Mouse (Mus musculus): ENCODE measurements around the gene Dus3l. TPM values are rescaled to one million over a fixed set of nuclear protein-coding genes. Genes with fewer than 3 reads are reported as not detected.

The Dus3l gene
- polyA plus RNA-seq, 1 experiment from 2014 or later: 12.5 TPM

DNA sequence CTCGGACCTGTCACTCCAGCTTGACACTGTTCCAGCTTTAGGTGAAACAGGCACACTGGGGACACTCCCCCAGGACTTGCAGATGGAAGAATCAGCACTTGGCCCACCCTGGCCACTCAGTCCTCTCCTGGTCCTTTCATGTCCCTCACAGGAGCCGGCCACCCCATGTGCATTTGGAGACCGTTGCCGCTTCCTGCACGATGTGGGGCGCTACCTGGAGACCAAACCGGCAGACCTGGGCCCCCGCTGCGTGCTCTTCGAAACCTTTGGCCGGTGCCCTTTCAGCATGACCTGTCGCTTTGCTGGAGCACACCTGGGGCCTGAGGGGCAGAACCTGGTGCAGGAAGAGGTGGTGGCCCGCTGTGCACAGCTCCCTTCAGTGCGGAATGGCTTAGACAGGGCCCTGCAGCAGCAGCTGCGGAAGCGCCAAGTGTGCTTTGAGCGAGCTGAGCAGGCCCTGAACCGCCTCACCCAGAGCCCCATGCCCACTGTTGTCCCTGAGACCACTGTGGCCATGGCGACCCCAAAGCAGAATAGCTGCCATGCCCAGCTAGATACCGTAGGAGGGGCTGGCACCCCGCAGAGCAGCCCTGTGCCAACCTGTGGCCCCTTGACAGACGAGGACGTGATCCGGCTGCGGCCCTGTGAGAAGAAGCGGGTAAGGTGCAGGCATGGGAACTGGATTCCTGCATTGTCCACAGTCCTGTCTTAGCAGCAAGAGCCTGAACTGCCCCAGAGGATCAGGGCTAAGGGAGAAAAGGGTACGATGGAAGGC, 2.3 kb downstream of the Dus3l start:
- ATAC-seq (ENCODE audit: insufficient read depth): no peak
- Histone ChIP-seq H3K27me3 (no peaks in the 10 kb centered on the region), H3K9me3 (replicated peaks) (no peaks in the 10 kb centered on the region), H3K9ac (no peak overlapping the region), H3K4me2 (no peak overlapping the region), H3K36me3 (replicated peaks) (peaks cover 39% of the 10 kb centered on the region), H3K4me3 (replicated peaks) (no peak overlapping the region), H3K4me1 (replicated peaks) (peaks cover 31% of the 10 kb centered on the region), H3K27ac (replicated peaks) (no peak overlapping the region)
- WGBS (ENCODE audit: insufficient replicate concordance): 88% methylated on average over 27 of the region's 27 CpGs

DNA sequence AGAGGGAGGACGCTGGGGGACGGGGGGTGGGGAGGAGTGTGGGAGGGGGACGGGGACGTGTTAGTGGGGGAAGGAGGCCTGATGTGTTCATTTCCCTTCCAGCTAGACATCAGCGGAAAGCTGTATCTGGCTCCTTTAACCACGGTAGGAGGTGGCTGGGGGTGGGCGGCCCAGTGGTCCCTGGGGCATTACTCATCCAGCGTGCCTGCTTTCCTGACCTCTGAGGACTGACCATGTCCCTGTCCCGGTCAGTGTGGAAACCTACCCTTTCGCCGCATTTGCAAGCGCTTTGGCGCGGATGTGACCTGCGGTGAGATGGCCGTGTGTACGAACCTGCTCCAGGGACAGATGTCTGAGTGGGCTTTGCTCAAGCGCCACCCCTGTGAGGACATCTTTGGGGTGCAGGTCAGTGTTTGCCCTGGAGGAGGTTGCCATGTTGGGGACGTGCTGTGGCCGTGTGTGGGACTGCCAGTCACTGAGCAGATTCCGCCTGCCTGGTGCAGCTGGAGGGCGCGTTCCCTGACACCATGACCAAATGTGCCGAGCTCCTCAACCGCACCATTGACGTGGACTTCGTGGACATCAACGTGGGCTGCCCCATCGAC, 3.1 kb downstream of the Dus3l start:
- Histone ChIP-seq H3K9ac (no peak overlapping the region), H3K4me3 (replicated peaks) (no peak overlapping the region), H3K36me3 (replicated peaks) (peaks cover 39% of the 10 kb centered on the region), H3K9me3 (replicated peaks) (no peaks in the 10 kb centered on the region), H3K4me2 (no peak overlapping the region), H3K4me1 (replicated peaks) (peaks cover 24% of the 10 kb centered on the region), H3K27me3 (no peaks in the 10 kb centered on the region), H3K27ac (replicated peaks) (no peak overlapping the region)
- no peak for ATAC-seq (ENCODE audit: insufficient read depth)
- WGBS (ENCODE audit: insufficient replicate concordance): 87% methylated on average over 29 of the region's 29 CpGs

DNA sequence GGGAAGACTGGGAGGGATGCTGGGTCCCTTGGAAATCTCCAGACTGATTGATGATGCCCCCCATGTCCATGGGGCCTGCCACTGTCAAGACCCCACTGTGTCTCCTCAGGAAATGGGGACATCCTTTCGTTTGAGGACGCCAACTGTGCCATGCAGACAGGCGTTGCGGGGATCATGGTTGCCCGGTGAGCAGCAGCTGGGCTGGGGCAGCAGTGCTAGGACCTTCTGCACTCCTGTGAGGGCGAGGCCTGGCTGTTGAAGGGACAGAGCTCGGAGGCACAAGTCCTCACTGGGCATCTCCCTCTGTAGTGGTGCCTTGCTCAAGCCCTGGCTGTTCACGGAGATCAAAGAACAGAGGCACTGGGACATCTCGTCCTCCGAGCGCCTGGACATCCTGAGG, 4.4 kb downstream of the Dus3l start:
- Histone ChIP-seq H3K27me3 (no peaks in the 10 kb centered on the region), H3K4me3 (replicated peaks) (no peak overlapping the region), H3K9ac (no peak overlapping the region), H3K36me3 (replicated peaks) (peaks cover 39% of the 10 kb centered on the region), H3K4me2 (no peak overlapping the region), H3K27ac (replicated peaks) (no peak overlapping the region), H3K9me3 (replicated peaks) (no peaks in the 10 kb centered on the region), H3K4me1 (replicated peaks) (peaks cover 24% of the 10 kb centered on the region)
- WGBS (ENCODE audit: insufficient replicate concordance): 83% methylated on average over 11 of the region's 11 CpGs
- ATAC-seq (ENCODE audit: insufficient read depth): no peak

DNA sequence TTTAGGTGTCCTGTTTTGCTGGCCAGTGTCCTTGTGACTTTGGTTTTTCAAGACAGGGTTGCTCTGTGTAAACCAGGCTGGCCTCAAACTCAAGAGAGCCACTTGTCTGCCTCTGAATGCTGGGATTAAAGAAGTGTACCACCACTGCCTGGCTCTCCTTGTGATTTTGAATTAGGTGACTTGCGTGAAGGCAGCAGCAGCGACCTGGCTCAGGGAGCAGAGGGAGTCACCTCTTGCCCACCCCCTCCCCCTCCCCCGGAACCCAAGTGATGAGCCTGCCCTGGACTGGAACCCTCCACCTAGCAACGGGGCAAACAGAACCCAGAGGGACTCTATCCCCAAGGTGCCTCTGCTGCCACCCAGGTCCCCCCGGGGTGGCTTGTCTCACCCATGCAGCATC, 5.4 kb downstream of the Dus3l start, which contains the start of gene Prr22:
TSS of gene Prr22 (plus strand) at position 301 of the 400 bp plus-strand sequence.
- Histone ChIP-seq H3K4me2 (no peak within 1 kb of the TSS), H3K27ac (replicated peaks) (no peak within 1 kb of the TSS), H3K9ac (no peak within 1 kb of the TSS), H3K9me3 (replicated peaks) (no peaks in the 10 kb centered on the region), H3K4me1 (replicated peaks) (peaks cover 20% of the 10 kb centered on the region), H3K36me3 (replicated peaks) (peaks cover 39% of the 10 kb centered on the region), H3K27me3 (no peaks in the 10 kb centered on the region), H3K4me3 (replicated peaks) (no peak within 1 kb of the TSS)
- no peak for ATAC-seq (ENCODE audit: insufficient read depth)
- 77% methylated on average over 5 of the region's 5 CpGs for WGBS (ENCODE audit: insufficient replicate concordance)

DNA sequence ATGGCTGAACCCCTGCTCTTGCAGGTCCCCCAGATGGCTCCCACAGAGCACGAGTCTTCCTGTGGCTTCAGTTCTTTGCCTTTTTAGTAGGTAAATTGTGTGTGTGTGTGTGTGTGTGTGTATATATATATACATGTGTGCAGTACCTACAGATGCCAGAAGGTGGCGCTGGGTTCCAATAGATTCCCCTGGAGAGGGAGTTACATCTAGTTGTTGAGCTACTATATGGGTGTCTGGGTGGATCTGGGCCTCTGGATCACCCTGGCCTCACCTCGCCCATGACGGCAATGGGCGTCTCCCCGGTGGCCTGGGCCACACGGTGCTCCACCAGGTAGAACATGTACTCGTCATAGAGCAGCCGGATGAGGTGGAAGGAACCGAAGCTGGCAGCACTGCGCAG, 13.0 kb downstream of the Dus3l start:
- WGBS (ENCODE audit: insufficient replicate concordance): 86% methylated on average over 11 of the region's 11 CpGs
- Histone ChIP-seq H3K27me3 (no peaks in the 10 kb centered on the region), H3K4me2 (no peak overlapping the region)

DNA sequence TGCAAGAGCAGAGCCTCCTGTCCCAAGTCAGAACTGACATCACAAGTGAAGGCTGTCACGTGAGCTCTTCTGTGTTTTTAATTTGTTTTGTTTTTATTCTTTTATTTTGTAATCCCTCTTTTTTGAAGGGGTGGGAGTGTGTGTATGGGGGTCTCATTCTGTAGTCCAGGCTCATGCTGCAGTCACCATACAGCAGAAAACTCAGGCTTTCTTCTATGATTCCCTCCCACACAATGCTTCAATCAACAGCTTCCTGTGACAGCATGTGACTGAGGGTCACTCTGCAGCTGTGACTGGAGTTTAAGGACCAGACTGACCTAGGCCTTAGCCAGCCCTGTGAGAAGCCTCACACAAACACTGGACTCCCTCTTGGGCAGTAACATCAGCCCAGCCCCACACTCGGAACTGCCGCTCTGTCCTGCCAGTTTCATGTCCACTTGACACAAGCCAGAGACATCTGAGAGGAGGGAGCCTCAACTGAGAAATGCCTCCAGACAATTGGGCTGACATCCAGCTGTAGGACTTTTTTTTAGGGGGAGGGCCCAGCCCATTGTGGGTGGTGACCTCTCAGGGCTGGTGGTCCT, 14.3 kb downstream of the Dus3l start:
- no peak overlapping the region for H3K27ac ChIP-seq (replicated peaks)
- H3K4me2 ChIP-seq: no peak overlapping the region
- no peaks in the 10 kb centered on the region for H3K27me3 ChIP-seq
- peaks cover 4% of the 10 kb centered on the region; the same call in 1 of the 2 replicates for H3K9me3 ChIP-seq (replicated peaks)
- ATAC-seq (ENCODE audit: insufficient read depth): no peak
- H3K4me3 ChIP-seq (replicated peaks): no peak overlapping the region
- peaks cover 74% of the 10 kb centered on the region for H3K36me3 ChIP-seq (replicated peaks)
- 77% methylated on average over 3 of the region's 3 CpGs for WGBS (ENCODE audit: insufficient replicate concordance)
- H3K4me1 ChIP-seq (replicated peaks): peaks cover 10% of the 10 kb centered on the region; the same call in 1 of the 2 replicates
- H3K9ac ChIP-seq: no peak overlapping the region

More for the DNA sequence above, 13.0 kb downstream of the Dus3l start:
- peaks cover 23% of the 10 kb centered on the region for H3K4me1 ChIP-seq (replicated peaks)
- H3K9me3 ChIP-seq (replicated peaks): peaks cover 4% of the 10 kb centered on the region; the same call in 1 of the 2 replicates
- H3K9ac ChIP-seq: no peak overlapping the region
- H3K27ac ChIP-seq (replicated peaks): no peak overlapping the region
- no peak for ATAC-seq (ENCODE audit: insufficient read depth)
- no peak overlapping the region for H3K4me3 ChIP-seq (replicated peaks)
- H3K36me3 ChIP-seq (replicated peaks): peaks cover 62% of the 10 kb centered on the region

DNA sequence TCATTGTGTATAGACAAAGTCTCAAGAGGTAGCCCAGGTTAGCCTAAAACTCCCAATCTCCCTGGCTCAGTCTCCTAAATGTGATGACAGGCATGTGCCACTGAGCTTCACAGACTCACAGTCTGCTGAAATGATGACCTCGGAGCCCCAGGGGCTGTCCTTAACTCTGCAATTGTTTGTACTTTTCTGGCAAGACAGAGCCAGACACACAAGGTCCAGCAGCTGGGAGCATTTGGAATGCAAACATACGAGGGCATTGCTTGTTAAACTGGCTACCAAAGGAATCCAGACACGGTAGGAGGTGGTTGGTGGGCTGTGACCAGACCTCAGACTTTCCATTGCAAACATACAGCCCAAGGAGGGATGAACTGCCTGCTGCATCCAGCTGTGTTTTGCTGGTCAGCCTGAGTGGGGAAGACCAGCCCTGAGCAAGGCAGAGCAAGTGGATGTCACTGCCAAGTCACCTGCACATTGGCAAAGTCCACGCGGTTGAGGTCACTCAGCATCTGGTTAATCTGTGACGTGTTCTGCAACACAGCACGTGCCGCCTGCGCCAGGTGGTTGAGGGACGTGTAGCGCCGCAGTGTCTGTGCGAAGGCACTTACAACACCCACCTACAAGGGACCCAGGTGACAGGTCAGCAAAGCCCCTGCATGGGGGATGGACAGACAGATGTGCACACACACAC, 15.9 kb downstream of the Dus3l start:
- 0 out of 2 replicates have a peak, but pooled peaks have one; percentile 13 for ATAC-seq (ENCODE audit: insufficient read depth)
- Histone ChIP-seq H3K9me3 (replicated peaks) (peaks cover 4% of the 10 kb centered on the region; the same call in 1 of the 2 replicates), H3K4me2 (no peak overlapping the region), H3K4me1 (replicated peaks) (peaks cover 10% of the 10 kb centered on the region; the same call in 1 of the 2 replicates), H3K27ac (replicated peaks) (no peak overlapping the region), H3K4me3 (replicated peaks) (no peak overlapping the region), H3K27me3 (no peaks in the 10 kb centered on the region), H3K36me3 (replicated peaks) (peaks cover 88% of the 10 kb centered on the region), H3K9ac (no peak overlapping the region)
- 85% methylated on average over 13 of the region's 13 CpGs for WGBS (ENCODE audit: insufficient replicate concordance)

DNA sequence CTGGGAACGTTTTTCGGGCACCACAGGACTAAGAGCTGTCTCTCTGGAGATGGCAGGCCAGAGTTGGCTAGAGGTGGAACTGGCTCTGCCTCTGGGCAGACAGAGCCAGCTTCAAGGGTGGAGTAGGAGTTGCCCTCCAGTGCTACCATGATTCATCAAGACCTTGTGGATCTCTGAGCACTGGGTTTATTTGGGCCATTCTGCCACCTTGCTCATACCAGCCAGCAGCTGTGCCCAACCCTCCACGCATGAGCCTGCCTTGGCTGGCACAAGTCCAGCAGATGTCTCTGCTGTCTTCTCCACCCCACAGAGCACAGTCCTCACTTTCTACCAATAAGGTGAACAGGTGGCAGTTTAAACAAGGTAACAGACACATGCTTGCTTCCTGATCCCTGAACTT, 24.3 kb downstream of the Dus3l start:
- WGBS (ENCODE audit: insufficient replicate concordance): 75% methylated on average over 3 of the region's 3 CpGs
- peak; percentile 26; the same call in 1 of the 2 replicates for ATAC-seq (ENCODE audit: insufficient read depth)
- H3K27me3 ChIP-seq: no peaks in the 10 kb centered on the region

DNA sequence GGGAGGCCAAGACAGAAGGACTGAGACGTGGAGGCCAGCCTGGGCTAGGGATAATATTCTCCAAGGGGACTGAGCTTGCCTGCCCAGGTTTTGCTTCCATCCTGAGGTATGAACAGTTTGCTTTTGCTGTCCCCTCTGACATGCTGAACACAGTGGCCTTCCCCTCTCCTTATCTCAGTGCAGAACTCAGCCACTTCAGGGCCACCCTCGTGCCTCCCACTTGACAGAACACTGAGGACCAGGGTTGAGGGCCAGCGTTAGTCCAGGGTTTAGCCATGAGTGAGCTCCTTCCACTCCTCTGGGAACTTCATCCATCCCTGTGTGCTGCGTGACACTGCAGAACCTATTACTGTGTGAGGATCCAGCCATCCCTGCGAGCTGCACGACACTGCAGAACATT, 24.7 kb downstream of the Dus3l start:
- Histone ChIP-seq H3K36me3 (replicated peaks) (peaks cover 53% of the 10 kb centered on the region), H3K9me3 (replicated peaks) (no peaks in the 10 kb centered on the region), H3K9ac (no peak overlapping the region), H3K27ac (replicated peaks) (peak overlapping the region; percentile 54; the same call in 1 of the 2 replicates), H3K27me3 (no peaks in the 10 kb centered on the region), H3K4me1 (replicated peaks) (peaks cover 41% of the 10 kb centered on the region), H3K4me2 (no peak overlapping the region), H3K4me3 (replicated peaks) (no peak overlapping the region)
- ATAC-seq (ENCODE audit: insufficient read depth): no peak
- 77% methylated on average over 6 of the region's 6 CpGs for WGBS (ENCODE audit: insufficient replicate concordance)

More for the DNA sequence above, 24.3 kb downstream of the Dus3l start:
- peaks cover 37% of the 10 kb centered on the region for H3K4me1 ChIP-seq (replicated peaks)
- H3K36me3 ChIP-seq (replicated peaks): peaks cover 57% of the 10 kb centered on the region
- H3K9ac ChIP-seq: no peak overlapping the region
- H3K9me3 ChIP-seq (replicated peaks): no peaks in the 10 kb centered on the region
- H3K4me3 ChIP-seq (replicated peaks): no peak overlapping the region
- H3K4me2 ChIP-seq: no peak overlapping the region
- H3K27ac ChIP-seq (replicated peaks): peak overlapping the region; percentile 54; the same call in 1 of the 2 replicates

DNA sequence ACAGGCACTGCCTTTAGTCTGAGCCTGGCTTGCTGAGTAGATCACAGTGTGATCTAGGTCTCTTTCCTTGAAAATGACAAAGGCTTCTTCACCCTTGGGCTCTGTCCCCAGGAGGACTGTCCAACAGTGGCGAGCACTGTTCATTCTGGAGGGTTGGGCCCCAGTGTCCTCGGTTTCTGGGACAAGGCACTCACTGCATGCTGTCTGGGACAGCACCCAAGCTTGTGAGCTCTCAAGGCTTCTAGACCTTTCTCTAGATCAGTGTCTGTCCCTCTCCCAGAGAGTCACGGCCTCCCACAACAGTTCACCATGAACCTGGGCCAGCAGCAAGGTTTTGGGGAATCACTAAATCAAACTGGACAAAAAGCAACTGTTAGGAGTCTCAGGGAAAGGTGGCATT, 28.0 kb downstream of the Dus3l start:
- H3K4me1 ChIP-seq (replicated peaks): peaks cover 48% of the 10 kb centered on the region
- H3K9me3 ChIP-seq (replicated peaks): no peaks in the 10 kb centered on the region
- H3K27ac ChIP-seq (replicated peaks): peak overlapping the region; percentile 95
- H3K9ac ChIP-seq: no peak overlapping the region
- no peak overlapping the region for H3K4me3 ChIP-seq (replicated peaks)
- peaks cover 22% of the 10 kb centered on the region for H3K36me3 ChIP-seq (replicated peaks)
- ATAC-seq (ENCODE audit: insufficient read depth): no peak
- 76% methylated on average over 3 of the region's 3 CpGs for WGBS (ENCODE audit: insufficient replicate concordance)
- no peaks in the 10 kb centered on the region for H3K27me3 ChIP-seq
- H3K4me2 ChIP-seq: no peak overlapping the region

Data from liver, embryonic 15.5 days (tissue).